Mouse (Mus musculus): Measurements from ENCODE around the gene Pten.

DNA sequence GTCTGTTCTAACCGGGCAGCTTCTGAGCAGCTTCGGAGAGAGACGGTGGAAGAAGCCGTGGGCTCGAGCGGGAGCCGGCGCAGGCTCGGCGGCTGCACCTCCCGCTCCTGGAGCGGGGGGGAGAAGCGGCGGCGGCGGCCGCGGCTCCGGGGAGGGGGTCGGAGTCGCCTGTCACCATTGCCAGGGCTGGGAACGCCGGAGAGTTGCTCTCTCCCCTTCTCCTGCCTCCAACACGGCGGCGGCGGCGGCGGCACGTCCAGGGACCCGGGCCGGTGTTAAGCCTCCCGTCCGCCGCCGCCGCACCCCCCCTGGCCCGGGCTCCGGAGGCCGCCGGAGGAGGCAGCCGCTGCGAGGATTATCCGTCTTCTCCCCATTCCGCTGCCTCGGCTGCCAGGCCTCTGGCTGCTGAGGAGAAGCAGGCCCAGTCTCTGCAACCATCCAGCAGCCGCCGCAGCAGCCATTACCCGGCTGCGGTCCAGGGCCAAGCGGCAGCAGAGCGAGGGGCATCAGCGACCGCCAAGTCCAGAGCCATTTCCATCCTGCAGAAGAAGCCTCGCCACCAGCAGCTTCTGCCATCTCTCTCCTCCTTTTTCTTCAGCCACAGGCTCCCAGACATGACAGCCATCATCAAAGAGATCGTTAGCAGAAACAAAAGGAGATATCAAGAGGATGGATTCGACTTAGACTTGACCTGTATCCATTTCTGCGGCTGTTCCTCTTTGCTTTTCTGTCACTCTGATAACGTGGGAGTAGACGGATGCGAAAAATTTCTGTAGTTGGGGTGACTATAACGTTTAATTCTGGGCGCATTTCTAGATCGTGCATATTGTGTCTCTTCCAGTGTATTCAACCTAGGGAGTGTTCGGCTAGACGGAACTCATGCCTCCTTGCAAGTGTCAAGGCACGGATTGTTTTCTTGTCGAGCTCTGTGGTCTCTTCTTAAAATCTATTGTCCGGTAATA is 815 bp downstream of the Pten start:
- no peak for TF ChIP-seq GATA1 (IDR thresholded peaks at IDR 0.05; ENCODE audit: borderline replicate concordance, low read length)
- no peak for TF ChIP-seq FLI1 (IDR thresholded peaks at IDR 0.05; ENCODE audit: low read length)
